Mouse (Mus musculus) urinary bladder, postnatal 10 days (tissue): ENCODE data around the gene Rbfox2.

Source experiments
- DNase-seq: peaks from one replicate; pipeline ENCODE4 v3.0.0; 2022; ENCODE audit warnings: low spot score

The Rbfox2 gene

DNA sequence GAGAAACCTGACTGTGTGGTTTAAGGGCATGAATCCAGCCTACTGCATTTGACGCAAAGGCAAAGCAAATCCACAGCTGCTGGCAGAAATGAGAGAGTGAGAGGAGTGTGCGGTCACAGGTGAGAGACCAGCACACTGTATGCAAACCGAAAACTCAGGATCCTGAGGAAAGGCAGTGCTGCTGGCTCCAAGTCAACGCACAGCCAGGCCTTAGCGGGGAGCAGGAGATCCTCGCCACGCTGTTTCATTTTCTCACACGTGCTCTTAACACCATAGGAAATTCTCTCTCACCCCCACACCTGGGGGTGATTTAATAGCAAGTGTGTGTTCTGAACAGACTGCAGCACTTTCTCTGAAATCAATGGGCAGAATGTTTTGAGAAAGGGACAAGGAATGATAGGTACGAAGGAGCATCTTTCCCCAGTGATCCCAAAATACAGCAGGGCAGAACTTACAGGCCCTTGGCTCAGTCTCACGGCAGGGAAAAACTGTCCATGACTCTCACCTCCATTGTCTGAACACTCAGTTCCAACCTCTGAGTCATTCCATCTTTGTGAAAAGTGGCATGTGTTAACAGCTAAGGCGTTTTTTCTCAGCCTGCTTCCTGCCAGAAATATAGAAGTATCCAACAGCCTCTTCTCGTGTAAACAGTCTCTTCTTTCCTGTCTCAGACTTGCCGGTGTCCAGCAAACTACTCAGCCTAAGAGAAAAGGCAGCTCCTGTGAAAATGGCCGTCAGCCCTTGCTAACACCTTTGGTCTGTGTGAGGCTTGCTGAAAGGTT lies 114.5 kb downstream of the Rbfox2 start:
- DNase-seq, result no peak

DNA sequence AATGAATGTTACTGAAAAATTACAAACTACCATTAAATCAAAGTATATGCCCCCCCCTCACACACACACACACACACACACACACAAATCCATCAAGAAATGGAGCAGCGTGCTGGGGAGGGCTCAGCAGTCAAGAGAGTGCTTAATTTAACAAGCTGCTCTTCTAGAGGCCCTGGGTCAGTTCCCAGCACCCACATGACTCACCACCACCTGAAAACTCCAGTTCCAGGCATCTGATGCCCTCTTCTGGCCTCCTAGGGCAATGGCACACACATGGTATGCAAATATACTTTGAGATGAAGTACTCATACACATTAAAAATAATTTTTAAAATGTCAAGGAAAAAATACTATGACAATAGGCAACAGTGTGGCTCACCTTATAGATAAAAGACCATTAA lies 120.7 kb downstream of the Rbfox2 start:
- DNase-seq, result no peak

DNA sequence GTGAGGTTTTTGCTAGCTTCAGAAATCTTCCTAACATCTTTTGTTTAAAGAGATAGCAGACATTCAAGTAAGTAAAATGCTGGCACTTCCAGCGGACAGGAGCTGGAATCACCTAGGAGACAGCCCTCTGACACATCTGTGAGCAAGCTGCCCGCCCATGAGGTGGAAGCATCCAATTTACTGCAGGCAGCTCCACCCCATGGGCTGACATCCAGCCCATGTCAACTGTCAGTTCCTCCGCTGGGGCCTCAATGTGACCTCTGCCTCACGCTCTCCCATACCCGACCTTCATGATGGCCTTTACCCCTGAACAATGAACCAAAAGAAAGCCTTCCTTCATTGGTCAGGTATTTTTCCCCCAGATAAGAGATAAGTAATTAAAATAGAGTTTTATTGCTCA lies 121.2 kb downstream of the Rbfox2 start:
- no peak for DNase-seq

DNA sequence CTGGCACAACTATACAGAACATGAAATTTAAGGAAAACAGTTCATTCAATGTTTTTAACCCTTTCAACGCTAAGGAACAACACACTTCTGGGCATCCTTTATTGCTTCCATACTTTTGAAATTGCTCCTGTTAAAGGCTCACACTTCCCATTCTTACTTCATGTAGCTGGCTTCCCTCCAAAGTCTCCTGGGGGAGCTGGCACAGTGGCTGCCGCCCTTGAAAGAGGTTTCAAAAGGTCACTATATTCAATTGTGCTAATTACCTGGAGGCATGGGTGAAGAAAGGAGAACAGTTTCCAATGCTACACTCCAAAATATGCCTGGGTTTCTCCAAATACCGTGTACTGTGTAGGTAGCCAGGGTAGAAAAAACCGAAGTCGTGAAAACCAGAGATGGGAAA lies 124.0 kb downstream of the Rbfox2 start:
- no peak for DNase-seq

DNA sequence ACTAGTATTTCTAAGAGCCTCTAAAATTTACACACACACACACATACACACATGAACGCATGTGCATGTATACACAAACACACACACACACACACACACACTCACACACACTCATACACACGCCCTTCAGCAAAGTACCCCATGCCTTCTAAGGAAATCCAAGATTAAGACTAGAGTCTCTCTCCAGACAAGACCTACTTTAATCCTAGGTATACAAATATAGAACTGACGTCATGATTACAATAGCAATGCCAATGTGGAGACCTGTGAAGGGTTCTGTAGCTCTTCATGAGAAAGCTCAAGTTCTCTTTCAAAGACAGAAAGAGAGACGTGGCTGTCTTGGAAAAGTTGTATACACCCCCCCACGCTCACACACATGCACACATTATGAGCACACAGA lies 132.8 kb downstream of the Rbfox2 start:
- DNase-seq, result no peak

DNA sequence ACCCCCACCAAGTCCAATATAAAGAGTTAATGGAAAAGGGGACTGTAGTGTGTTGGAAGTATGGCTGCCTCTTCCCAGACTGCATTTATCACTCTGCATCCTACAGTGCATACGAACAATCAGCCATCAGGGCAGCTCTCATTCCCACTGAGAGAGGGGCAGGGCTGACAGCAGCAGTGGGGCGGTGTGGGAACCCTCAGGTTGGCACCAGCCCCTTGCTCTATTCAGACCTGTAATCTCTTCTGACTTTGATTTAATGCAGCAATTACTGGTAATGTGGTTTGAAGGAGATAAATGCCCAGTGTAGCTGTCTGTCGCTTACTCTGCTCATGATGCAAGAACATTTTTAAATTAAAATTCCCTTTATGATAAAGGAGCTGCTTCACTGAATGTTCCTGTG lies 134.4 kb downstream of the Rbfox2 start:
- no peak for DNase-seq

DNA sequence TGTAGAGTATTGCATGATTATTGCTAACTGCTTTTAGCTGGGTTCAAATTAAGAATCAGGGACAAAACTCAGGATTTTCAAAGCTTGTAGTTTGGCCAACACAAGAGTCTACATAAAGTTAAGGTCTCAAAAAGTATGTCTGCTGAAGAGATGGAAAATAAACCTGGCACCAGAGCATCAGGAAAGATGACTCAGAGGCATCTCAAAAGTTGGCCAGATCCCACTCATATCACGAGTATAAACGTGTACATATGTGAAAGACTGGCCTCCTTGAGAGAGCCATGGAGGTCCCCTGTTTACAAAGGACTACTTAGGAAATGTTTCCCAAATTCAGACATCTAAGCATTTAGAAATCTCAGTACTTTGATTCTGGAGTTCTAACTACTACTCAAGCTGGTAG lies 138.0 kb downstream of the Rbfox2 start:
- no peak for DNase-seq

DNA sequence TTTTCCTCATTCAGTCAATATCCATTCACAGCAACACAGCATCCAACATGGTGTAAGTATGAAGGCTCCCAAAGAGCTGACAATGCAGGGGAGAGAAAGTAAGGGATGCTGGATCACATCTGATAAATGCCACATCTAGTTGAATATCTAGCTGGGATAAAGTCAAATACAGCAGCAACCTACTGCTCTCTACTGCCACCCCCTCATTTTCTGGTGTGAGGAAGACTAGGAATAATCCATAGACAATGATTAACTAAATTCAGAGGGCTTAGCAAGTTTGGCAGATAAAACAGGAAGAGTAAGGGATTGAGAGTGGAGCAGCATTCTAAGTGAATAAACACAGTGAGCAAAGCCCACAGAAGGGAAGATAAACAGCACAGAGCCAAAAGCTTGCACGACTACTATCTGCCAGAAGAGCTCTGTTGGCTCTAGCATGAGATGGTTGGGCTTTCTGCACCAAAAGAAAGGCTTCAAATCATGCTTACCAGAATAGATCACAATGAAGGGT lies 140.5 kb downstream of the Rbfox2 start:
- DNase-seq, result no peak

DNA sequence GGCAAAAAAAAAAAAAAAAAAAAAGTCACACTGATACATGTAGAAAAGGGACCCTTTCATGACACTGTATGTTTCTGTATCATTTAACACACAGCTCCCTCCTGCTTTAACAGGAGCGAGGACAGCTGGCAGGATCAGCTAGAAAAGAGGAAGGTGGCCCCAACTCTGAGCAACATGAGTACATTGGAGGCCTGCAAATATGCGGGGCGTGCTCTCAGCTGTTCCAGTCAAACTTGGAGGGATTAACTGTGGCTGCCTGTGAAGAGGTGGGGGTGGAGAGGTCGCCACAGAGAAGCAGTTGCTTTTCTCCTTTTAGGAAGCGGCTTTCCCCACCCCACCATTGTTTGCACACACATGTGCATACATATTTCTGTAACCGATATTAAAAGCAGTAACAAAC lies 143.5 kb downstream of the Rbfox2 start:
- no peak for DNase-seq

DNA sequence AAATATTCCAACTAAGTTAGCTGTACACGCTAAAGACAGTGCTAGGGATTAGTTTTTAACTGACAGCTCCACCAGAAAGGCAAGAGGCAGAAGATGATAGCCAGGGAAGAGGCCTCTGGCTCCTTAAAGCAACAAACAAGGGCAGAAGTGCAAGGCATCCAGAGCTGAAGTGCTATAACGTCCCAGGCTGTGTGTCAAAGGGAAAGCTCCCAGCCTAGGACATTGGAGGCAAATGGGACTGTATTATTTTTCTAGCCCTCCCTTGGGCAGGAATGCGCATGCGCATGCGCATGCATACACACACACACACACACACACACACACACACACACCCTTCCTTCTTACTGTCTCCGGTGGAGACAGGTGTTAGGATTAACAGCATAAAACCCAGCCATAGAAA lies 143.9 kb downstream of the Rbfox2 start:
- no peak for DNase-seq

DNA sequence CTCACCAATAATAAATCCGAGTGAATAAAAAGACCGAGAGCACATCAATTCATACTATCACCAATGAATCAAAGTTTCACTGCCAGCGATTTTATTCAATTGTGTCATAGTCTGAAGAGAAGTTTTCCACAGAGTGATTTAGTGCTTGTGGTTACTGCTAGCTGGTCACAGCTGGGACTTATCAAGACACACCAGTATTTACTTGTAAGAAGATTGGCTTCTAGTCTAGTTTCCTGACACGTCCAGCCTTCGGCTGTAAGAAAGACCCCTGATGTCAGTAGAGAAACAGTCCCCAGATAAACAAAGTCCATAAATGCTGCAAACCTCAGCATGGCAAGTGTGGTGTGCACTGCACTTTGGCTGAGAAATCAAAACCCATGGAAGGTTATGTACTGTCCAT lies 145.4 kb downstream of the Rbfox2 start:
- DNase-seq, result no peak

DNA sequence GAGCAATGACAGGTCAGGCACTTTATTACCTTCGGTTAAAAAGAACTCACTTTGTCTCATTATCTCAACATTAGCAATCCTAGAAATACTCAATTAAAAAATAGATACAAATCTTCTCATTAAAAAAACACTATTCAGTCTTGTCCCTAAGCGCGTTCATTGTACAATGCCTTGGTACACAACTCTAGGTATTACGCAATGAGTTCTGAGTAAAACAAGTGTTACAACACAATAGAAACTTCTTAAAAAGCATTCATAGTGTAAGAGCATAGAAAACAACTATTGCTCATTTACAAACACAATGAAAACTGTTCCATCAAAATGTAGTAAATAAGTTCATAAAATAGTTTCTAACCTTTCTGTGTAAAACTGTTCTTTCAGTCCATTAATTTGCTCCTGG lies 146.0 kb downstream of the Rbfox2 start:
- DNase-seq, result no peak

DNA sequence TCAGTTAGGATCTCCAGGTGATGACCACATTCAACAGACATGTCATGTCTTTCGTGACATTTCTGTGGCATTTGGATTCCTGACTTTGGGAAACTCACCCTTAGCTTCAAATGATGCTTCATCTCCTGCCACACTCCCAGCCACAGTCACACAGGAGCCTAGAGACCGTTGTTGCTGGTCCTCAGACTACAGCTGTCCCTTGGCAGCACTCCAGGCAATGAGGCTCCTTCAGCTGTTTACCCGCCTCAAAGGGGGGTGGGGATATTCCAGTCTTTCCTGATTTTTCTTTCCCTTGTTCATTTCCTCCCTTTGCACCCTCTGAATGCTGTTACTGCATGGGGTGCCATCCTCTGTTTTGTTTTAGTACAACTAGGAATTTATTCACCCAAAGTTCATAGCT lies 150.3 kb downstream of the Rbfox2 start:
- DNase-seq, result no peak

DNA sequence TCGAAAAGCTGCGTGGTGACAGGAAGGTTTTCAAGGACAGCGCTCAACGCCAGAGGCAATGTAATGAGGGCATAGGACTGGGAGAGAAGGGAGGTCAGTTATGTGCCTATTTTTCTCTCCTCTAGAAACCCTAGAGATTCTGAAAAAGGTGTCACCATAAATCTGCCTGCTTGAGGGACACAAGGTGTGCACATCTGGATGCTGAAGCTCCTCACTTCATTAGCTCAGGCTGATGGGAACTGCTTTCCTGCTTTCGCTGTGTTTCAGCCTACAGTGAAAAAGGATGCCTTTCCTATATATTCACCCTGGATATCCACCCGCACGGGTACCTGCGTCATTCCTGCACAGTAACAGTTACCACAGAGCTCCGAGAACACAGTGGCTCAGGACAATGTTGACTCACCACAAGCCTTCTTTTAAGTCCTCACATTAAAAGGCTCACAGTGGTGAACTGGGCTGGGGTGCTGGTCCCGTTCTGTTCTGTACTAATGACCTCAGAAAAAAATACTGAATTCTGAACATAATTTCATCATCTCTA lies 152.5 kb downstream of the Rbfox2 start:
- no peak for DNase-seq

DNA sequence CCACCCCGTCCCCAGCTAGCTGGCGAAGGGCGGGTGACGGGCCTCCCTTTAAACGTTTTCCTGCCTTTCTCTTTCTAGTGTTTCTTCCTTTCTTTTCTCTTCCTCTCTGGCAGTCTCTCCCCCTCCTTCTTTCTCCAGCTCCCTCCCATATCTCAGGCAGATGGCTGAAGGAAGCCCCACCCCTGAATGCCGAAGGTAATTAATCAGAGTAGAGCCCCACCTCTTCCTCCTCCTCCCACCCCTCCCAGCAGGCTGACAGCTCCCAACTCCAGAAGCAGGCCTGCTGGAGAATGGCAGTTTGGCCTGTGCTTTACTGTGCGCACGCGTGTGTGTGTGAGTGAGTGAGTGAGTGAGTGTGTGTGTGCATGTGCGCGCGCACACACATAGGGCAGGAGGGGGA lies 153.2 kb downstream of the Rbfox2 start:
- no peak for DNase-seq

DNA sequence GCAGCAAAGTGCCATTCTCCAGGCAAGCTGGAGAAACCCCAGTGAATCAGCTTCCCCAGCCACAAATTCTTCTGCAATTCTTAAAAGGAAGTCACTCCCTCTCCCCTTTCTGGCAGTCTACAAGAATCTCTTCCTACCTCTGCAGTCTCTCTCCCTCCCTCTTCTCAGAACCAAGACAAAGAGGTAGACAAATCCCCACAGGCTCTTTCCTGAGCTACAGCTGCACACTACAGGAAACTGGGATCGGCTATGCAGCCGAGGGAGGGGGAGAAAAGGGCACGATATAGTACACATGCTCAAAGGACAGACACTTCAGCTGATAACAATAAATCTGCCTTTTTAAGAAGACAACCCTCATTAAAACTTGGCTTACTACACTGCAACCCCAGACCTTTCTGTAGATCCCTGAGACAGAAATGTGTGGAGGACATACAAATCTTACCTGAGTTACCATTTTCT lies 153.7 kb downstream of the Rbfox2 start:
- DNase-seq, result no peak

DNA sequence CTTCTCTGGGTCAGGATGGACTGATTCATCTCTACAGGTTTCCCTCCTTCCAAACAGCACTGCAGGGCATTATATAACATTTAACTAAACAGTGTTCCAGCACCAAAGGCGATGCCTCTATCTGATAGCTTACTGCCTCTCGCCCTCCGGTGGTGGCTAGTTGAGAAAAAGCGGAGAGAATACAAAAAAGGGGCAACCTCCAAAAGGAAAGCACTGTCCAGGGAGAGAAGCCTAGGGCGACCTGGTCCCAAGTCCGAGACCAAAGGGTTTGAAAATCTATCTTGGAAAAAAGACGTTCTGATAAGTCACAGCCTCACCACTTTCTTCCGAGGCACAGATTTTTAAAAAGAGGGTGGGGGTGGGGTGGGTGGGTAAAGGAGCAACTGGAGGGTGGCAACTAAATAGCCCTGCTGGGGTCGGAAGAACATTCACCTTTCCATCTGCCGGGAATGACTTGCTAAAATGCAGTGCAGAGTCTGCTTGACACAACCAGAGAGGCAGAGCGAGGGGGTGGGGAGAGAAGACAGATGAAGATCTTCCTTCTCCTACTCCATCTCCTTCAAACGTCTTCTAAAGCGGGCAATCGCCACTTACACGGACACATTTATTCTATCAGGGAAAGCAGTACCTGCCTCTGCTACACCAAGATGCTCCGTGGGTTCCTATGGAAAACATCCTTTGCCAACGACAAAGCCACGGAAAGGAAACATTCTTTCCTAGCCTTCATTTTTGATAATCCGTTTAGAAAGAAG lies 154.3 kb downstream of the Rbfox2 start:
- no peak for DNase-seq

DNA sequence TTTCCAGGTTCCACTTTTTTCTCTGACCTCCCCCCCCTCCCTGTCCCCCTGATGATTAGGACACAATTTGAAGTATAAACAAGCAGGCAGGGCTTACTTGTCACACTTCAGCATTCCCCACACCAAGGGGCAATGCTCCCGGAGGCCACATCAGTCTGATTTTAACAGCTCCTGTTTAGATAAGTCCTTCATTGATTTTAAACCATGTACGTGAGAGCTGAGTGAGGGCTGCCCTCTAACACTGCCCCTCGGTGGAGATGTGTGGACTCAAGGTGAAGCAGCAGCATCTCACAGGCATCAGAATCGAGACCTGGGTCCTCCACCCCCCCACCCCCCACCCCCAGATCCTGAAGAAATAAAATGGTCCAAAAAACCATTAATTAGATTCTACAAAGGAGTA lies 155.0 kb downstream of the Rbfox2 start:
- DNase-seq, result no peak

DNA sequence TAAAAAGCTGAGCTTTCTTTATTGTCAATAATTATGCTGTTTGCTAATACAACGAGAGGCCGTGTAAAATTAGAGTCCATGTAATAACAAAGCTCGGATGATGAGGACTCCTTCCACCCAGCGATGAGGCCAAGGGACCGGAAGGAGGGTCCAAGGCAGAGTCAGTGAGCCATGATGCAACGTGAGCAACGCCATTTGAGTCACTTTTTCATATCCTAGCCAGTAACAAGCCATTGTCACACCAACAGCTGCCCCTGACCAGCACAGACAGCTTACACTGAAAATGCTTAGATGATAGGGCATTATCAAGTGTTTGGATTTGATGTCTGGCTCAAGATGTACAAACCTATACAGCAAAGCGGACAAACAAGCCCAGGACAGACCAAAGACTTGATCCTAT lies 155.6 kb downstream of the Rbfox2 start:
- DNase-seq, result no peak

DNA sequence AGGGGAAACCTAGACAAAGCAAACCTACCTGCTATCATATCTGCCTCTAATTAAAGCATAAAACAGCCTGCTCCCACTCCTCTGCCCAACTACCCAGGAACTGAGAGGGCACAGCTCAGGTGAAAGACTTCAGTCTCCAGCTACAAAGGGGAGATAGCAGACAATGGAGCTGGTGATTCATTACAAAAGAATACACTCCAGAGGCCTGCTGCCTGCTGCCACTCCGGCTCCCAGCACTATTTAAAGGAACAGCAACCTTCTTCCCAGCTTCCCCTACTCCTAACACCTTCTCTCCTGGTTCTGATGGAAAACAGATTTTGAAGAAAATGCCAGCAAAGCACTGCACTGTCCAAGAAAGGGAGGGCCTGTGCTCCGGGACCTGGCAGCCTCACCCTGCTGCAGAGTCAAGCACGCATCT lies 156.4 kb downstream of the Rbfox2 start:
- no peak for DNase-seq

DNA sequence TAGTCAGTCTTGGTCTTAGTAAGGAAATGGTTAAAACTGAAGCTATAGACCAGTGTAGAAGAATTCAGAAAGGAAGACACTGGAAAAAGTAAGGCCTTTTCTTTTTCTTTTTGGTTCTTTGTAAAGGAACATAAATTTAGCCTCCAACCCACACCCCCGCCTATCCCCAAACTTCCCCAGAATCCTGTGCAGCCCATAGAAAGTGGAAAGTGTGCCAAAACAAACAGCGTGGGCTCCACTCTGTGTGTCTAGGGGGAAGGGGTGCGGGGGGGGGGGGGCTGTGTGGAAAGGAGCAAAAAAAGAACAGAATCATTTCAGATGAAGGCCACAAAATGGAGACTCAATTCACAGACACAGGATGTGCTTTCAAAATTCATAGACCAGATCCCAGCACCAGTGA lies 156.8 kb downstream of the Rbfox2 start:
- no peak for DNase-seq

DNA sequence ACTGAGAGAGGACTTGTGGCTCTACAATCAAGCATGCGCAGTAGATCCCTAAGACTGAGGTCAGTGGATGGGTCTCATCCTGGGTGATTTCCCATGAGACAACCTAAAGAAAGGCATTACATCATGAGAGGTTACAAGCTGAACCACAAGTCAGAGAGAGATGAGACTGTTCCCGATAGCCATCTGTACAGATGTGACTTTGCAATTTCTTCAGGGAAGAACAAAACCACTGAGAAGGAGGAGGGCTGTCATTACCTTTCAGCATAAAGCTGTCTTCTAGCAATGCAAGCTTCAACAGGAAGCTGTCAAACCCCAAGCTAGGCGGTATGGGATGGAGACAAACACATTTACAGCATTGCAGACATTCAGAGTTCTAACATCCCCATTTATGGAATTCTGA lies 157.3 kb downstream of the Rbfox2 start:
- no peak for DNase-seq

DNA sequence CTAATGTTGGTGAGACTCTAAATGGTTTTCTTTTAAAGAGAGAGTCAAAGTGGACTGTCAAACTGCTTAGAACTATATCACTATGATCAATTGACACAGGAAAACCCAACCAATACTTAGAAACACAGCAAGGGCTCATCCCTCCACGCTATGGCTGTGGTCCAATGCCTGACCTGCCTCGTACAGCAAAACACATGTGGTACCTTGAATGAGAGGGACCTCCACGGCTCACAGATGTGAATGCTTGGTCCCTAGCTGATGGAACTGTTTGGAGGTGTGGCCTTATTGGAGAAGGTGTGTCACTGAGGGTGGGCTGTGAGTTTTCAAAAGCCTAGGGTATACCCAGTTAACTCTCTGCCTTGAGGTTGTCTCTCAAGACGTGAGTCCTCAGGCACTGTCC lies 159.9 kb downstream of the Rbfox2 start:
- no peak for DNase-seq
